In genomic region chr15:88399064-88399463, GRCm38 (mm10) we compare ENCODE assay signal across 9 mouse cellular contexts.
DNase-seq lines count a peak whose midpoint lies in the region; ATAC-seq and TF ChIP-seq lines count a peak whose summit lies in the region.
"Had no signal": no experiment of that assay in that cellular context is flagged by ENCODE, and none has a peak within 500 bp of the region (broad histone marks: within the 10 kb centered on the region; RNA-seq: fewer than 3 reads in every experiment).

No protein-coding gene starts in this region.

- H3K9me3 ChIP-seq in hindbrain, embryonic 11.5 days (ENCODE audit: control insufficient read depth, low read length) = no peaks in the 10 kb centered on the region
- 0 out of 2 replicates have a peak, but pooled peaks cover 1% of the 10 kb centered on the region for H3K9me3 ChIP-seq in hindbrain, embryonic 10.5 days
- H3K9me3 ChIP-seq in forebrain, postnatal 0 days (ENCODE audit: low read length) = no peaks in the 10 kb centered on the region

- WGBS in hindbrain, embryonic 11.5 days = 53% methylated on average over 5 of the region's 5 CpGs
- WGBS in hindbrain, embryonic 10.5 days = 55% methylated on average over 5 of the region's 5 CpGs
- 43% methylated on average over 5 of the region's 5 CpGs for WGBS in forebrain, postnatal 0 days

- peak; percentile 37 for DNase-seq in hindbrain, embryonic 11.5 days (ENCODE audit: low spot score)
- no peak for DNase-seq in hindbrain, embryonic 10.5 days (ENCODE audit: low spot score)
- DNase-seq in 3T3-L1 (ENCODE audit: low read depth, low spot score) = peak; percentile 5
- DNase-seq in brain, adult 2 months (ENCODE audit: low read depth, low spot score) = peak; percentile 52
- no peak for DNase-seq in forebrain, postnatal 0 days
- no peak for DNase-seq in thymus, postnatal 10 days (ENCODE audit: low spot score in 2 of 2)
- DNase-seq in lung, postnatal 14 days = no peak
- no peak for DNase-seq in adrenal gland, adult (ENCODE audit: inconsistent age in 2 of 2, low spot score in 1 of 2)

- no peak for ATAC-seq in hindbrain, embryonic 11.5 days (ENCODE audit: low FRiP score)
- peak; percentile 55 for ATAC-seq in forebrain, postnatal 0 days
- ATAC-seq: midbrain, embryonic 16.5 days had no signal

- H3K36me3 ChIP-seq in hindbrain, embryonic 11.5 days (ENCODE audit: control insufficient read depth, insufficient read depth, low read length) = no peaks in the 10 kb centered on the region
- H3K36me3 ChIP-seq in hindbrain, embryonic 10.5 days = no peaks in the 10 kb centered on the region
- no peaks in the 10 kb centered on the region for H3K36me3 ChIP-seq in forebrain, postnatal 0 days (ENCODE audit: insufficient read depth)

- H3K9ac ChIP-seq in hindbrain, embryonic 11.5 days (ENCODE audit: low read depth, low read length) = no peak overlapping the region
- H3K9ac ChIP-seq in forebrain, postnatal 0 days = no peak overlapping the region

- no peaks in the 10 kb centered on the region for H3K4me1 ChIP-seq in hindbrain, embryonic 11.5 days (replicated peaks; ENCODE audit: control insufficient read depth, insufficient read depth, low read length)
- peaks cover 8% of the 10 kb centered on the region; the same call in 1 of the 2 replicates for H3K4me1 ChIP-seq in hindbrain, embryonic 10.5 days (replicated peaks)
- no peaks in the 10 kb centered on the region for H3K4me1 ChIP-seq in forebrain, postnatal 0 days (ENCODE audit: insufficient read depth)

- peak; percentile 42 for TF ChIP-seq CTCF in forebrain, postnatal 0 days (IDR thresholded peaks at IDR 0.05; ENCODE audit: low read depth)

- no peak overlapping the region for H3K27ac ChIP-seq in hindbrain, embryonic 11.5 days (ENCODE audit: low read depth, low read length)
- no peak overlapping the region for H3K27ac ChIP-seq in hindbrain, embryonic 10.5 days
- H3K27ac ChIP-seq in forebrain, postnatal 0 days (ENCODE audit: low read depth, low read length) = no peak overlapping the region

- no peaks in the 10 kb centered on the region for H3K27me3 ChIP-seq in hindbrain, embryonic 11.5 days (ENCODE audit: control insufficient read depth, insufficient read depth, low read length)
- H3K27me3 ChIP-seq in hindbrain, embryonic 10.5 days (ENCODE audit: insufficient read depth, poor library complexity, severe bottlenecking) = 0 out of 2 replicates have a peak, but pooled peaks cover 6% of the 10 kb centered on the region
- no peaks in the 10 kb centered on the region for H3K27me3 ChIP-seq in forebrain, postnatal 0 days (ENCODE audit: insufficient read depth, low read length)

- no peak overlapping the region for H3K4me2 ChIP-seq in hindbrain, embryonic 11.5 days (replicated peaks; ENCODE audit: low read depth, low read length)
- no peak overlapping the region for H3K4me2 ChIP-seq in forebrain, postnatal 0 days (ENCODE audit: low read depth)

- H3K4me3 ChIP-seq in hindbrain, embryonic 11.5 days (ENCODE audit: low read depth, low read length) = no peak overlapping the region
- H3K4me3 ChIP-seq in hindbrain, embryonic 10.5 days = no peak overlapping the region
- H3K4me3 ChIP-seq in forebrain, postnatal 0 days (ENCODE audit: low read depth, low read length) = no peak overlapping the region

Comparison
In these comparisons a context has a peak if more than half of its experiments do, and no peak if none do; other contexts are left out.
1. DNase-seq: peak in hindbrain, embryonic 11.5 days (single experiment), 3T3-L1 (single experiment) and brain, adult 2 months (single experiment); none in hindbrain, embryonic 10.5 days (single experiment), forebrain, postnatal 0 days (single experiment), thymus, postnatal 10 days (0 of 2), lung, postnatal 14 days (single experiment) and adrenal gland, adult (0 of 2).